Mouse (Mus musculus) kidney, postnatal 25 days (tissue): ENCODE measurements at regions not wholly inside any gene's neighbourhood (a gene's known extent, or its start where the extent isn't known, plus 50 kb on each side); places are given as distances from the start of the nearest gene placed in this dataset.

Experiments
- DNase-seq, 2 experiments: peaks; one replicate each; pipeline ENCODE4 v3.0.0; 2021; ENCODE audit warnings: mixed read lengths in 2 of 2

DNA sequence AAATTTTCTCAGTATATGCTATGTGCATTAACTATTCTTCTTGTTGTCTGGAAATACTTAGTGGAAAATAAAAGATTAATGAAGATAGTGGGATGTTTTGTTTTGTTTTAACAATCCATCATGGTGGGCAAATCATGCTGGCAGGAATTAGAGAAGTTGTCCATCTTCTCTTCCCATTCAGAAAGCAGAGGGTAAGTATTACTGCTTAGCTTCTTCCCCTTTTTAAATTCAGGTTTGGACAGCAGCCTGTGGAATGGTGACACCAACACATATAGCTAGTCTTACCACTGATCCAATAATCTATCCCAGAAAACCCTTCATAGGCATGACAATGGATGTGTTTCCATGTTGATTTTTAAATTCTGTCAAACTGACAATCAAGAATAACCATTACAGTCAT is 467.9 kb upstream of the Mef2c start:
- no peak for DNase-seq

DNA sequence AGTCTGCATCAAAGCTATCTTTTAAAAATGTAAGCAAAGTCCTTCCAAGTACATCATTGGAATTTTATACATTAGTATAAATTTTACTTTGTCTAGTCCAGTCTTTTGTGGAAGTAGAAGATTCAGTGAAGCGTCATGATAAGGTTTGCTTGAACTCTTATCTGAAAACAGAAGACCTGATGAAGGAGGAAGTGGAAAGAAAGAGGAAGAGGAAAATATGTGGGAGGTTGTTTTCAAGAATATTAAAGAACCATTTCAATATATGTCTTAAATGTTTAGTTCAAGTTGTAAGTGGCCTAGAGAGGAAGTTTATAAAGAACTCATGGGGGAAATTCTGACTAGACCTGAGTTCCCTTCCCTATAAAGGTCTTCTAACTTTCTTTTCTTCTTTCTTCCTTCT is 462.3 kb upstream of the Mef2c start:
- no peak for DNase-seq

DNA sequence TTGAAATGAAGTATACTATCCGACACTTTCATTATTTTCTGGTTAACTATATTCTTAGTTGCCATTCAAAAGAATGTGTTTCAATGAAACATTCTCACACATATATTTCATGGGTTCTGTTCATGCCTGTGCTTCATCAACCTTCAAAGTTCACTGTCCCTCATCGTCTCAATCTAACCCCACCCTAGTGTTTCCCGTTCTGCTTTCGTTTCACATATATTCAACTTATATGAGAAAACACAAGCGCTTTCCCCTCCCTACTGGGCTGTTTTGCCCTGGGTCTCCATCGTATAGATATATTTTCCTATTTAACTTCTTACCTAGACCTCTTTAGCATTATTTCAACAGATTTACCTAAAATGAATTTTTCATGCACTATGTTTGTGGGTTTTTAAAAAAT is 458.3 kb upstream of the Mef2c start:
- no peak for DNase-seq

DNA sequence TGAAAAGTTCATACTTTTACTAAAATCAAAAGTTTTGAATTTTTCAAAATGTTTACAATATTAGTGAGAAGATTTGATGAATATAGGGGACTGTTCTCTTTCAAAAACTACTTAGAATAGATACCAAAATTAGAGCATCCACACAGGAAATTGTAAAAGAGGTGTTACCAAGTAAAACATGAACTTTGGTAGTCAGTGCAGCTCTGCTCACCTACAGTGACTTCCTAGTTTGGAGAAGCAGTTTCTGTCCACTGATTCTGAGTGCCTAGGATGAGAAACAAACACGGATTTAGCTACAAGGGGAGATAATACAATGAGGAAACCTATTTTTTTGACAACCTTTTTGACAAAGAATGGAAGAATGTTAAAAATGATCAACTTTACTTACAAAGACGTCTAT is 457.9 kb upstream of the Mef2c start:
- no peak for DNase-seq

DNA sequence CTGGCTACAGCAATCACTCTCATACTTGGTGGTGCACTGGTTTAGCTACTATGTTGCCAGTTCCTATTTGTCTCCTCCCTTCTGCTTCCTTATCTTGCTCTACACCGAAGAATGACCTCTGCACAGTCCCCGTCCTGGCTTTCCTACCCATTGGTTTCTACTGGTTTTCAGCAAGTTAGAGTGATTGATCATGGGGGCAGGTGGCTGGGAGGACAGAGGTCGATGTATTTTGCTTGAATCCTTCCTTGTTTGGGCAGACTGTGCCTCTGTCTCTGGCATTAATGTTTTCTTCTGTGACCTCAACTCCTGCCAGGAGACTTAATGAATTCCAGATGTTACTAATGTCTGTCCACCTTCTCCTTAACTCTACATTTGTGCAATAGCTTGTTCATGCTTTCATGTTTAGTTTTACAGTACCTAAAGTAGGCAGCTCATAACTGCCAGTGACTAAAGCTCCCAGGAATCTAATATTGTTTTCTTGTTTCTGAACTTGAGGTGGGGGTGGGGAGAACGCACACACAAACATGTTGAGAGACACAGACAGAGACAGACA is 457.2 kb upstream of the Mef2c start:
- no peak for DNase-seq

DNA sequence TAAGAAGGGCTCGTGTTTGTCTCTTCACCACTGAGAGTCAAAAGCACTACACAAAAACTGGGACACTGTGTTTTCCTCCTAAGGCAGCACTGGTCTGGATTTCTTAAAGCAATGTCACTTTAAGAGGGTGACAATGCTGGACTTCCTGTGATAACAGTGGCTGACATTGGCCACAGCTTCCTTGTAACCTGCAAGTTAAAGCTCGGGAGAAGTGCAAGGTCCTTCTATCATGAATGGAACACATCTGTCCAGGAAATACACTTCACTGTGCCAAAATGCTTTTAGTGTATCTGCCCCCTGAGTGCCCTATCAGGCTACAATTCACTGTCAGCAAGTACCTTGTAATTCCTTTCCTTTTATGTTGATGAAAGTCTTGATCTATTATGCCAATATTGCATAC is 448.0 kb upstream of the Mef2c start:
- no peak for DNase-seq

DNA sequence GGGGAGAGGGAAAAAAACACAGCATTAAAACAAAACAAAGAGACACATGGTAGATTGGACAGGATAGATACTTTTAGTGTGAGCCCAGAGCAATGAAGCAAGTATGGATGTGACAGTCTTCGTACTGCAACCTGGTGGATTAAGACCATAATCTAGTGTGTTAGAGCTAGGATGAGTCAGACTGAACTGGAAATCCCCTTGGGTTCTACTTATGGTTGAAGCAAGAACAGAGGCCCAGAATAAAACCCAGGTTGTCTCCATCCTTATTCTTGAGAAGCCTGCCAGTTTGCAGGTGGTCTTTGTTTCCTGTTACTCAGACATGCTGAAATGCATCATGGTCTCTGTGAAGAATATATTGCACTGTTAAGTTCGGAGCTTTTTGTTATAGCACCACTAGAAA is 447.4 kb upstream of the Mef2c start:
- DNase-seq: no peak

DNA sequence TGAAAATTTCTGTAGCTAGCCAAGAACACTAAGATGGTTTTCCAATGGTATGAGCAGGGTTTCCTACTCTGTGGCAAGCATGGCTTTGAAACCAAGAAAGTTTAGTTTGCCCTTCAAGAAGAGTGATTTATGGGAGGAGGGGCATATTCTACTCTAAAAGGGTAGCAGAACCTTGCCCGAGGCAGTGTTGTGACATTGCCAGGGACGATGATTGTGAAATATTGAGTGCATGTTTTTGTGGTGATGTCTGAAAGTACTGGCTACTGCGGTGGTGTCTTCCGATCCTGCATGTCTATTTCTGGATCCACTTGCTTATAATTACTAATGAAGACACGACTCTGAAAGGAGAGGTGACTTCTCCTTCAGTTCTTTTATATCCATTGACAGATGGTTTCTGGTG is 439.1 kb upstream of the Mef2c start:
- peak in 1 of 2 experiments; percentile 13 for DNase-seq

DNA sequence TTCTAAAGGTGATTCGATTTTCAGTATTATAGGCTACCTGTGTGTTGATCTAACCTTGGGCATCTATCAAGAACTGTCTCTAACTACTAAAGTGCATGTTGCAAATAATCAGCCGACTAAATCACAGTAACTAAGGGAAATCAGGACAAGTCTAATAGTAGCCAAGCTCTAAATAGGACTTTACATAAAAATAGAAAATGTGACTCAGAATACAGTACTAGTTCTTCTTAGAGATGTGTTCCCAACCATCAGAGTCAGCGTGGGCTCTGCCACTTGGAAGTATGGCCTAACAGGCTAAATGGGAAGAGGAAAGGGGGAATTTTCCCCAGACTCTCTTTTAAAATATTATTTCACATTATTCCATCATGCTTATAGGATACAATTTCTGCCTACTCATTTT is 438.6 kb upstream of the Mef2c start:
- no peak for DNase-seq

DNA sequence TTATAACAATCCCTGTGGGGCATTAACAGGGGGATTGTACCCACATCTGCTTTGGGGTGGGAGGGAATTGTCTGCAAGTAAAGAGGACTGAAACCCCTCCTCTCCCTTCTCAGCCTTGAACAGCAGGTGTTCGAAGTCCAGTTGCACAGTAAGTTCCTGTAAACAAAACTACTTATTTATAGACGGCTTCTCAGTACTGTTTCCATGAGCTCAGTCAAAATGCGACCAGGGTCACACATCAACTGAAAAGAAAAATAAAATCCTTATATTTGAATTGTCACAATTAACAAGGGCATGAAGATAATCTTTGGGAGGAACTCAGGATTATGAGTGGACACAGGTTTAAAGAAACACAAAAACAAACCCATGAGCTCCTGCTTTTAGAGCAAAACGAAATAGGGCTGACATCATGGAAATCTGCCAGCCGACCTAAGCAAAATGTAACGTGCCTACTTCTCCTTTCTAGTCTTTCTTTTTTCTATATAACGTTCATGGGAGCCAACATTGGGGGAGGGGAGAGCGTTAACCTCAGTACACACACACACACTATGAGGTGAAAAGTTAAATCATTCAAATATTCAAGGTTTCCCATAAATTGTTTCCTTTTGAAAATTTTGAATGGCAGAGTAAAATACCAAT is 437.6 kb upstream of the Mef2c start:
- peak in 1 of 2 experiments; percentile 2 for DNase-seq

DNA sequence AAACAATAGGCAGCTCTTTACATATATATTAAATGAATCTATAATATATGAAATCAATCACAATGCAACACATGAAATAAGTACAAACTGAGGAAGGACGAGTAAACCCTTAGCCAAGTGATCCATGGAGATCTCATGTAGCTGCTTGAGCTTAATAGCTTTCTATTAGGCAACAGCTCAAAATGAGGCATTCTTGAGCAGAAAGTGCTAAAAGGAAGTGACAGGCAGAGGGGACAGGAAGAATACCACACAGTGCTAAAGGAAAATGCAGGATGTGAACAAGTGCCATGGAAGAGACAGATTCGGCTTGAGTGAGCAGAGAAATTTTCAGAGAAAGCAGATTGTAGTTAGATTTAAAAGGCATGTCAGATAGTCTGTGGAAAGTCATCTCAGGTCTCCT is 436.3 kb upstream of the Mef2c start:
- DNase-seq: no peak

DNA sequence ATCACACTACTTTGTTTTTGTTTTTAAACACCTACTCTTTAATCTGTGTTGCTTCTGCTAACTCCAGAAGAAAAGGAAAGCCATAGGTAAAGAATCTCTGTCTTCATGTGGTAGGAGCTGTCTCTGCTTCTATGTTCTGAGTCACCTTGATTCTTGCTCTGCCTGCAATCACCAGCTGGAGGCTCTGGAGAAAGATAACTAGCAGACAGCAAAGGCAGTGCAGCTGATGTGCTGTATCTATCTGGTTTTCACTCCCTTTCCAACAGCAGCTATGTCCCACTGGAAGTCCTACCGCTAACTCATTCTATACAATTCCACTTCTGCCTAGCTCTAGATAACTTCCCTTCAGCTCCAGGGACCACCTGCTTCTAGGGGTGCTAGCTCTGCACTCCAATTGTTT is 435.2 kb upstream of the Mef2c start:
- no peak for DNase-seq

DNA sequence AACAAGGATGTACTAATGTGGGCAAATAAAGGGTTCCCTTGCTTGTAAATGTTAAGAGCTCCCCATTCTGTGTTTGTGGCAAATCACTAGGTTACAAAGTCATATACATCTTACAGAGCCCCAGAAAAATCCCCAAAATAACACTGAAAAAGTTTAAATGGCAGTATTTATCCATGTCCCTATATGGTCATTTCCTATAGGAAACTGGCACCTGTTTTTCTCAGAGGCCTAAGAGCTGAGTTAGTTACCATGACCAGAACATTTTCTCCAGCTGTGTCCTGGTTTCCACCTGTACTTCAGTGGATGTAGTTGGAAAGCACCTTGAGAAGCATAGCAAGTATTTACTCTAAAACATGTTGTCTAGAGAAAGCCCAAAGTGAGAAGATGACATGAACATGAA is 434.5 kb upstream of the Mef2c start:
- no peak for DNase-seq

DNA sequence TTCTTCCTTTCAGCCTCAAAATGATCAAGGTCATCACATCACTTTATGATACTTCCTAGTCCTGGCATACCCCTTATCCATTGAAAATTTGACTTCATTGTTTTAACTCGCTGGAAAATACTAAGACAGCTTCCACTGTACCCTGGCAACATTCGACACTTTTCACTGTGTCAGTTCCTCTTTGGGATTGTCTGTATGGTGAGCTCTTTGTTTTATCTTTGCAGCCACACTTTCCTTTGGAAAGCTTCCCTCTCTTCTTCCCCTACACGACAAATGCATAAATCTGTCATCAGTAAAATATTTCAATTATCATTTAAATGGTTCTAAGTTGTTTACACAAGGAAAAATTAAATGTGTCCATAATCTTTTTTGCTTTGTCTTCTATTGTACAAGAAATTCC is 431.8 kb upstream of the Mef2c start:
- DNase-seq: no peak

DNA sequence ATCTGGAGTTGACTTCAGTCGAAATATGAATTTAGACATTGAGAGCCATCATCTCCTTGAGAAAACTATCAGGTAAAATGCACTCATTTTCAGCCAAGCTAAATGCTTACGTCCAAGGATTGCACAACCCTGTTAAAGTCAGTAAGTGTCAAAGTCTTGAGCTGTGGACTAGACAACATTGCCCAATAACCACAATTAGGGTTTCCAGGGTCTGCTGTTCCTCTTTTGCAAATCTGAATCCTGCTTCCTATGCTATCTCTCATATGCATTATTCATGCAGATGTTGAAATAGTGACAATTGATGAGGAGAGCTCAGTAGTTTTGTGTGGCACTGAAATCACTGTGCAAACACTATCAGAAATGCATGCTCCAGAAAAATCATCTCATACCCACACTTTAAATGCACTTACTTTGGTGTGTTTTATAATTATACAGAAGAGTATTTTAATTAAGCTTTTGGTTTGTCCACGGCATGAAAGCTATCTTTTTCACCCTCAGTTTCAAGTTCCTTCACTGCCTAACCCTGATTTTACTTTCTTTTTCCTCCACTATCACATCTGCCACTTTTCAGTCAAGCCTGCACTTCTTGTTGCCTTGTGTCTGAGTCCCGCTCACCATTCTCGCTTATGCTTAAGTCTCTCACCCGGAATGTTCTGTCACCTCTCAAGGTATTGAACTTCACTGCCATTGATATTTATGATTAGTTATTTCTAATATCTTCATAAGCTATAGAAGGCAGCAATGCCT is 429.4 kb upstream of the Mef2c start:
- no peak for DNase-seq

DNA sequence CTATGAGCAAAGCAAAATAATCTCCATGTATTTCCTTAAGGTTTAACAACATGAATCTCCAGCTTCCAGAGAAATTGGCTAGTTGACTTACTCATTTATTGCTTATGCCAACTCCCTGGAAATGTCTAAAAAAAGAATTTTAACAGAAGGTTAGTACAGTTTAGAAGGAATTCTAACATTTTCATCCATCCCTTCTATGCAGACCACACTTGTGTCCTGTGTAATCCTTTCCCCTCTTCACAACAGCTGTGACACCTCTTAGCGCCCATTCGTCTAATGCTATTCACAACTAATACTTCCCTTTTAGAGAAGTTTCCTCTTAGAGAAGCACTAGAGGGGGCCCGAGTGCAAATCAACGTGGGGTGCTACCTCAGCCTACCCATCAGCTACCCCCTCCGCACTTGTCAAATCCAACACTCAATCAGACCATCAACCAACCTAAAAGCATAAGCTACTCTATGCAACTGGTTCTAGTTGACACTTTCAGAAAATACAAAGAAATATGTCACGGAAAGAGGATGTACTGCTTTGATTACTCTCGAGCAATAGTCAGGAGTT is 428.4 kb upstream of the Mef2c start:
- DNase-seq: no peak

DNA sequence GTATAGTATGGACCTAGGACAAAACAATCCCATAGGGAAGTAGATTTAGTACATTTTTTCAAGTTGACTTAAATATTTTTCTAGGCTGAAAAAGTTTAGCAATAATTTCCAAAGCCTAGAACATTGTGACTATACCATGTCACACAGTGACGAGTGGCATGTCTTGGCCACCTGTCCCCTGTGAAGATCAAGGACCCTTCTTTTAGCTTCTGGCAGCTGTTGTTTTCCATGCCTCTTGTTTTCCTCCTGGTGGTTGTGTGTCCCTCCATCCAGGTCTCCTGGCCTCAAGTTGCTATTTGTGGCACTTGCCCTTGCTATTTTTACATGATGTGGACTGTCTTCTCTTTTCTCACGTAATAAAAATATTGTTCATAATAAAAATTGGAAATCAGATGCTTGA is 427.2 kb upstream of the Mef2c start:
- DNase-seq: no peak

DNA sequence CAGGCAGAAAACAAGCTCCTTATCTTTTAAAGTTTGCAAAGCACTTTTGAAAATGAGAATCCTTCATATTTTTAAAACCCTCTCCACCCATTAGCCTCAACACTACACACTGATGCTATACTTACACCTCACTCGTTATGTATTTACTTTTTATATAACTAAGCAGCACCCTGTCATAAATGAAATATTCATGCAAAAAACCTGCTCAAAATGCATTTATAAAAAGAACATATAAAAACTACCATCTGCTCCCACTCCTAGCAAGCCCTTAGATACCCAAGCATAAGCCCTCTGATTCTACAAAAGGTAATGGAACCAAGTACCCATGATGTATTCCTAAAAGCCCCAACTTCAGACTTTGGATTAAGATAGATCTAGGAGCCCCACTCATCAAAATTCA is 426.7 kb upstream of the Mef2c start:
- DNase-seq: no peak

DNA sequence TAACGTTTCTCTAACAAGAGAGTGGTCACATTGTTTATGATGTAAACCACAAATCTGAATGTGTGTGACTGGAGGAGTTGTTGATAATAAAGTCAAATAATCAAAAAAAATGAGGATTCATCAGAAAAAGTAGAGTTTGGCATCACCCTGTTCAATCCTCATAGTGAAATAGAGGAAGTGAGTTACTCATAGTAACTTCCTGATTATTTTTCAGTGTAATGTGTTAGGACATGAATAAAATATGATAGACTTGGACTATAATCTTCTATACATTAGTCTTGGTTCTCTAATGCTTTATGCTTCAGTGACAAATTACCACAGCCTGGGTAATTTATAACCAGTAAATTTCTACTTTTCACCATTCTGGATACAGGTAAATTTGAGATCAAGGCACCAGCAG is 424.5 kb upstream of the Mef2c start:
- no peak for DNase-seq

DNA sequence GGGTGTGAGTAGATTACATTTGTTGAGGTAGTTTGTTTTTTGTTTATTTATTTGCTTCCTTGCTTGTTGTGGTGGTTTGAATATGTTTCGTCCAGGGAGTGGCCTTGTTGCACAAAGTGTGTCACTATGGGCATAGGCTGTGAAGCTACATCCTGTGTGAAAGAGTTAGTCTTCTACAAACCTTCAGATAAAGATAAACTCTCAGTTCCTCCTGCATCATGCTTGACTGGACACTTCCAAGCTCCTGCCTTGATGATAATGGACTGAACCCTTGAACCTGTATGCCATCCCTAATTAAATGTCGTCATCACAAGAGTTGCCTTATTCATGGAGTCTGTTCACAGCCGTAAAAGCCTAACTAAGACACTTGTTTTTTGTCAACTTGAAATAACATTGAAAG is 418.9 kb upstream of the Mef2c start:
- DNase-seq: no peak

DNA sequence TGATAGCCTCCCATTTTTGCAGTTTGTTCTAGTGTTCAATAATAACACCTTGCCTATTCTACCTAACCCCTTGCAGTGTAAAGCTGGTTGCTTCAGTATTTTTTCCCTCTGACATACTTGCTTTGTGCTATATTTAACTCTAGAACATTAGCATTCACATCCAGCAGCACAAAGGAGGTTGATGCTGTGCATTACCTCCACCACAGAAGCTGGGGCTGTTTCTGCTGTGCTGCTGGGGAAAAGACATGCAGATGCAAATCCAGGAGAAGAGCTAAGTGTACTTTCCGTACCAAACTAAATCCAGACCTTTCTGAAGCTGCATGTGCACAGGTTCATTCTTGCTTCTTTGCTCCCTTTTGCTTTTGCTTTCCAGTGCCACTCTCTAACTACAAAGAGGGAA is 403.9 kb upstream of the Mef2c start:
- DNase-seq: no peak

DNA sequence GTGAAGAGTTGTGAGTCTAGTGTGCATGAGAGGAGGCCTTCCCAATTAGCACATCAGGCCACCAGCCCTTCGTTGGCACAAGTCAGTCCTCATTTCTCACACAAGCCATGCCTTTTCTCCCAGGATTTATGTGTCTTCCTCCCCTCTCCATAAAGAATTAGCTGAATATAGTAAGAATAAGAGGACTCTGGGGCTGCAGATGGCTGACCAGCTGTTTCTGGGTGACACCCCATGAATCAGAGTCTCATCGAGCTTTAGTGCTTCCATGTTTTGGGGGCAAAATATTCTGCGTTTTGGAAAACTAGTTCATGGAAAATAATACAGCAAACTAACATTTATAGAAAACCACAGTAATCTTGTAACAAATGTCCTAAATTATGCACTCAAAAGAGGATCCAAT is 393.2 kb upstream of the Mef2c start:
- no peak for DNase-seq

DNA sequence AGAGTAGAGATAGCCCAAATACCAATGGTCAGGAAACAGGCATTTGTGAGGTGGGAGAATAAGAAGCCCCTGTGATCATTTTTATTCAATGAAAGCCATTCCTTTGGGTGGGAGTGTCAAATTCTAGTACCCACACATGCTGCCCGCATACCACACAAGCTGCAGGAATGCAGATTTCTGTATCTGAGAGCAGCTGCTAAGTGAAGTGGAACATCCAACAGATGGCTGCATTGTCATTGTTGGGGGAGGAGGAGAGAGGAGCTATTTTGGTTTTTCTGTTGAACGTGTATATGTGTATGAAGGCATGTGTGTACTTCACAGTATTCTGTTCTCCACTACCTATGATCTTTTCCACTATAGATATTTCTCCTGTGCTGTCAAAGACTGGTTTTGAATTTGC is 392.3 kb upstream of the Mef2c start:
- DNase-seq: no peak

DNA sequence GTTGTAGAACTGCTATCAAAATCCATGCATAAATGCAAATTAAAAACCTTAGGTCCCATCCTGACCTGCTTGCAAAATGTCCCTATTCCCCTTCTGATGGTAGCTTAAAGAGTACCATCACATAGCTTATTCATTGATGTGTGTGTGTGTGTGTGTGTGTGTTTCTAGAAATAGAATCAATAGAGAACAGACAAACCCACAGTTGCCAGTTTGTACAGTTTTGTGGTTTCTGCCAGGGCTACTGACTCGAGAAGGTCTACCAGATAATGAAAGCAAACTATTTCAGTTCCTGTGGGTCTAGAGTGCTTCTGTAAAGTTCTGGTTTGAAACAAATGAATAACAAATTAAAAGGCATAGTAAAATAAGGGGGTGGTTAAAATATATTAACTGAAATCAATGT is 391.5 kb upstream of the Mef2c start:
- DNase-seq: no peak
